Mouse (Mus musculus) lung, postnatal 0 days (tissue): Measurements from ENCODE around the gene Bicdl1. TPM values are rescaled to one million over a fixed set of nuclear protein-coding genes. Genes with fewer than 3 reads are reported as not detected.
"Not testable (repeated sequence)": the region's sequence is repeated elsewhere in the genome, so short reads cannot be mapped to it uniquely, and the experiment has no call there.

ENCODE experiments used
- ATAC-seq: fragments of 200-750 bp; cut with Nextera tagmentation; 2 replicates; pipeline ENCODE4 v1.8.0; 2017; ENCODE audit warnings: moderate library complexity
- DNase-seq: peaks from one replicate; pipeline ENCODE4 v3.0.0-alpha.2; 2016; ENCODE audit warnings: low spot score
- H3K27ac ChIP-seq: fragments of 300-500 bp; sonication (generic); 2 replicates; pipeline ENCODE4 v1.5.1; 2014; ENCODE audit warnings: antibody characterized with exemption, mild to moderate bottlenecking, low read length, mixed read lengths
- H3K27me3 ChIP-seq: fragments of 300-500 bp; sonication (generic); replicated peaks from 2 replicates; pipeline ENCODE4 v1.6.1; 2014; ENCODE audit warnings: low read length, mixed read lengths; ENCODE audit not compliant: insufficient read depth
- H3K36me3 ChIP-seq: fragments of 300-500 bp; sonication (generic); 2 replicates; pipeline ENCODE4 v1.6.1; 2014; ENCODE audit warnings: low read length, mixed read lengths; ENCODE audit not compliant: insufficient read depth
- H3K4me1 ChIP-seq: fragments of 300-500 bp; sonication (generic); 2 replicates; pipeline ENCODE4 v1.6.1; 2014; ENCODE audit warnings: antibody characterized with exemption, low read depth, low read length, mixed read lengths; ENCODE audit not compliant: insufficient read depth
- H3K4me2 ChIP-seq: fragments of 300-500 bp; sonication (generic); replicated peaks from 2 replicates; pipeline ENCODE4 v1.6.1; 2014; ENCODE audit warnings: low read depth, mild to moderate bottlenecking, low read length, moderate library complexity, mixed read lengths
- H3K4me3 ChIP-seq: fragments of 300-500 bp; sonication (generic); 2 replicates; pipeline ENCODE4 v1.5.1; 2014; ENCODE audit warnings: low read depth, low read length
- H3K9ac ChIP-seq: fragments of 300-500 bp; sonication (generic); replicated peaks from 2 replicates; pipeline ENCODE4 v1.6.1; 2014; ENCODE audit warnings: low read depth, mild to moderate bottlenecking
- H3K9me3 ChIP-seq: fragments of 300-500 bp; sonication (generic); 2 replicates; pipeline ENCODE4 v1.6.1; 2016; ENCODE audit warnings: low read length, mixed read lengths
- CTCF ChIP-seq: IDR thresholded peaks from 2 replicates; pipeline ENCODE4 v1.5.1; 2016; ENCODE audit warnings: antibody characterized with exemption, mild to moderate bottlenecking
- EP300 ChIP-seq: IDR thresholded peaks from 2 replicates; pipeline ENCODE4 v1.6.1; 2016; ENCODE audit warnings: antibody characterized with exemption, mild to moderate bottlenecking, control low read depth
- WGBS: fragments of 180-500 bp; shearing (Covaris S2); extraction: QIAGEN DNeasy Blood & Tissue Kit; methylation state at CpG from one replicate; pipeline ENCODE4 v1.1.7; 2014; 5-methylcytosine and 5-hydroxymethylcytosine counted together
- polyA plus RNA-seq: library from polyadenylated mRNA; unstranded; fragments of >200 nt; fragmentation: Nextera tagmentation; extraction: Ambion mirVana; gene quantifications from 2 replicates; pipeline ENCODE4 v1.2.1, GENCODE M21; 2015

Gene Bicdl1
- polyA plus RNA-seq, 1 experiment from 2014 or later, result 12.4 TPM

DNA sequence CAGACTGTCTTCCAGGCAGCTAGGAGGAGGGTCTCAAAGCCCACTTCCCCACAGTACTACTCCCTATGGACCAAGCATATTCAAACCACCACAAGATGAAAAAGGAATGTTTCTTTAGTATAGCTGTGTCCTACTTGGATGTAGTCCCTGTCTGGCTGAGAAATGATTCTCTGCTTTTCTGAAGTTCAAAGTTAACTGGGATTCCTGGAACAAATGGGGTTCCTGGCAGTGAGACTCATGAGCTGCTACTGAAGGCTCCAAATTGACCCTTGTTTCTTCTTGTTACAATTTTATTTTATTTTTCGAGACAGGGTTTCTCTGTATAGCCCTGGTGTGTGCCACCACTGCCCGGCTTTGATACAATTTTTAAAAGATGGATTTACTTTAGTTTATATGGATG is 32.6 kb upstream of the Bicdl1 start:
- DNase-seq, result no peak
- Histone ChIP-seq H3K4me3 (no peak overlapping the region), H3K9ac (no peak overlapping the region), H3K36me3 (no peaks in the 10 kb centered on the region), H3K9me3 (no peaks in the 10 kb centered on the region), H3K27ac (no peak overlapping the region), H3K27me3 (no peaks in the 10 kb centered on the region), H3K4me1 (no peaks in the 10 kb centered on the region), H3K4me2 (no peak overlapping the region)
- 67% methylated on average over 2 of the region's 2 CpGs for WGBS
- no peak for ATAC-seq
- TF ChIP-seq EP300, result no peak
- no peak for TF ChIP-seq CTCF

DNA sequence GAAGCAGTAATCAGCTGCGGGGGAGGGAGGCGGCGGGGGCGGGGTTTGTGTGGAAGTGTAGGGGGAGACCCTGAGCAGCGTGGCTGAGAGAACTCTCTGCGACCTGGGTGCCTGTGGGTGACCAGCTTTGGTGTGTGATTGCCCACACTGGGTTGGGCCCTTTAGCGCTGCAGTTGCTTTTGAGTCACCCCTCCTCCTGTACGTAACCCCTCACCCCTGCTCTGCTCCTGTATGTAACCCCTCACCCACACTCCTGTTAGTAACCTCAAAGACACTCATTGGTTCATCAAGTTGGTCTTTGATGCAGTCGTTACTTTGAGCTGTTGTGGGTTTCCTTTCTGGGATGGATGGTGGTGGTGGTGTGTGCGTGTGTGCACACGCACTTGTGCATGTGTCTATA is 29.5 kb upstream of the Bicdl1 start:
- no peaks in the 10 kb centered on the region for H3K27me3 ChIP-seq
- no peak overlapping the region for H3K4me3 ChIP-seq
- no peak overlapping the region for H3K9ac ChIP-seq
- H3K4me1 ChIP-seq, result no peaks in the 10 kb centered on the region
- H3K27ac ChIP-seq, result no peak overlapping the region
- no peak for TF ChIP-seq CTCF
- no peak for TF ChIP-seq EP300
- no peak overlapping the region for H3K4me2 ChIP-seq
- no peak for DNase-seq
- no peaks in the 10 kb centered on the region for H3K9me3 ChIP-seq
- no peak for ATAC-seq
- 50% methylated on average over 11 of the region's 11 CpGs for WGBS
- H3K36me3 ChIP-seq, result no peaks in the 10 kb centered on the region

- Histone ChIP-seq H3K9ac (no peak overlapping the region), H3K4me2 (no peak overlapping the region), H3K4me1 (no peaks in the 10 kb centered on the region), H3K27me3 (no peaks in the 10 kb centered on the region), H3K27ac (no peak overlapping the region), H3K36me3 (no peaks in the 10 kb centered on the region), H3K4me3 (no peak overlapping the region), H3K9me3 (no peaks in the 10 kb centered on the region)
- no peak for ATAC-seq
- WGBS, result 32% methylated on average over 10 of the region's 10 CpGs
- TF ChIP-seq CTCF (no peak), EP300 (no peak)
- DNase-seq, result peak; percentile 36
Measured at GRCm38 (mm10) chr5:115758431-115759180, 27.2 kb upstream of the Bicdl1 start.

GRCm38 (mm10) chr5:115757516-115757915 is 26.1 kb upstream of the Bicdl1 start:
- 83% methylated on average over 8 of the region's 8 CpGs for WGBS
- no peaks in the 10 kb centered on the region for H3K9me3 ChIP-seq
- no peak for TF ChIP-seq CTCF
- no peak for TF ChIP-seq EP300

DNA sequence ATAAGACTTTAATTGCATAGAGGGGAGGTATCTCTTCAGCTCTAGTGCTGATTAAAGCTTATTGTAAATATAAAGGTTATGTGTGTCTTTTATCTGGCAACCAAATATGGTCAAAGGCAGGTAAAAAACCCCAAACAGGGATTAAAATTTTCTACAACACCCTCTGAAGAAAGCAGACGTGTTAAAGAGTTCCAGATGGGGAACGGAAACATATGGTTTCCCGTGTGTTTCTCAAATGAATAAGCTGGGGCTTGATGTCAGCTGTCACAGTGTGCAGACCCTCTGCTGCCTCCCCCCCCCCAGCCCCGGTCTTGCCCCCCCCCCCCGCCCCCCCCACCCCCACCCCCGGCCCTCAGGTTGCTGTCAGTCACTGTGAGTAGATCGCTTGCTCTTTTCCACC is 24.1 kb upstream of the Bicdl1 start:
- ATAC-seq (no peak), DNase-seq (no peak)
- no peak for TF ChIP-seq EP300
- no peak for TF ChIP-seq CTCF
- H3K36me3 ChIP-seq, result no peaks in the 10 kb centered on the region
- H3K9ac ChIP-seq, result no peak overlapping the region
- H3K27me3 ChIP-seq, result no peaks in the 10 kb centered on the region
- no peak overlapping the region for H3K4me3 ChIP-seq
- no peaks in the 10 kb centered on the region for H3K9me3 ChIP-seq
- no peak overlapping the region for H3K4me2 ChIP-seq
- 48% methylated on average over 7 of the region's 7 CpGs for WGBS
- no peaks in the 10 kb centered on the region for H3K4me1 ChIP-seq
- H3K27ac ChIP-seq, result no peak overlapping the region

More at GRCm38 (mm10) chr5:115757516-115757915, 26.1 kb upstream of the Bicdl1 start:
- H3K36me3 ChIP-seq, result no peaks in the 10 kb centered on the region
- no peak overlapping the region for H3K4me2 ChIP-seq
- H3K9ac ChIP-seq, result no peak overlapping the region
- no peak overlapping the region for H3K4me3 ChIP-seq
- DNase-seq, result no peak
- no peak overlapping the region for H3K27ac ChIP-seq
- no peak for ATAC-seq
- H3K4me1 ChIP-seq, result no peaks in the 10 kb centered on the region
- H3K27me3 ChIP-seq, result no peaks in the 10 kb centered on the region

DNA sequence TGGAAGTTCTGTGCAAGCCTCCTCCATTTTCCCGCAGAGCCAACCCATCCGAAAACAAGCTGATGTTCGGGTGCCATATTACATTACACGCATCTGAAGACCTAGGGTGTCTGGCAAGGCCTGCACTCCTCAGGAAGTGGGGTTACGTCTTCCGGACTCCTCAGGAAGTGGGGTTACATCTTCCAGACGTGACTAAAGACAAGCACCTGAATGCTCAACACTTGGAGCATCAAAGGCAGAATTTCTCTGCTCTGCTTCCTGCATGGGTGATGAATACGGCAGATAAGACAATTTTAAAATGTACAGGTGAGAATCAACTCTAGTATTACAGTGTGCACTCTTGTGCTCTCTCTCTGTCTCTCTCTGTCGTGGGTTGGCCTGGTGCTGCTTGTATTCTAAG is 23.4 kb upstream of the Bicdl1 start:
- Histone ChIP-seq H3K4me2 (no peak overlapping the region), H3K9me3 (no peaks in the 10 kb centered on the region), H3K27ac (no peak overlapping the region), H3K4me1 (no peaks in the 10 kb centered on the region), H3K36me3 (no peaks in the 10 kb centered on the region), H3K9ac (no peak overlapping the region), H3K4me3 (no peak overlapping the region), H3K27me3 (no peaks in the 10 kb centered on the region)
- WGBS, result 74% methylated on average over 9 of the region's 9 CpGs
- DNase-seq (no peak), ATAC-seq (no peak)
- TF ChIP-seq CTCF (no peak), EP300 (no peak)

DNA sequence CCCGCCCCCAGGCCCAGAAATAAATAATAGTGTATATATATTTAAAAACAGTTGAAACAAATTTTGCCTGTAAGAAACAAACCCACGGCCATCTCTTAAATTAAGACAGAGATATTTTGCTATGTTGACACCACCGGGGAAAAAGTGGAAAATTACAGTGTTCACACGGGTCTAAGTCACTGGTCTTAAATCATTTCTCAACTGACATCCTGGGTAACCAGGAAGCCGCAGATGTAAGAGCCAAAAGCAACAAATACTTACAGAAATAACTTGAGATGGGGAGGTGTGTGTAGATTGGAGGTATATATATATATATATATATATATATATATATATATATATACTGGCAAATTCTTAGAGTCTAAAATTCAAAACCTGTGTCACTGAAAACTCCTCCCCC is 21.5 kb upstream of the Bicdl1 start:
- Histone ChIP-seq H3K4me1 (no peaks in the 10 kb centered on the region), H3K4me3 (no peak overlapping the region), H3K36me3 (no peaks in the 10 kb centered on the region), H3K9me3 (no peaks in the 10 kb centered on the region), H3K9ac (no peak overlapping the region), H3K4me2 (no peak overlapping the region), H3K27ac (no peak overlapping the region), H3K27me3 (no peaks in the 10 kb centered on the region)
- no peak for ATAC-seq
- no peak for DNase-seq
- WGBS, result 47% methylated on average over 5 of the region's 5 CpGs
- TF ChIP-seq CTCF (no peak), EP300 (no peak)

DNA sequence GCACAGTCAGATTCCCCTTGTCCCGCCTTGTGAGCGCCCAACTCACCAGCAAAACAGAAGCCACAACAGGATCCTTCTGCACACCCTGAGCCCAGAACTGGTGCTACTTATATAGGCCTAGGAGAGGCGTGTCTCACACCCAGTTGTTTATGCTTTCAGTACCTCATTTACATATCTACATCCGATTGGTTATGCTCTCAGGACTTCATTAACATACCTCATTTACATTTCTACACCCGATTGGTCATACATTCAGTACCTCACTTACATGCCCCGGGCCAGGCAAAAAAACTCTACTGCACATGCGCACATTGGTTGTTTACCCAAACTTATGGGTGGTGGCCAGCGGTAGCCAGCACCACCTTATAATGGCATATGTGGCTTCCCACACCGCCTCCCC is 20.5 kb upstream of the Bicdl1 start:
- not testable (repeated sequence) for H3K4me2 ChIP-seq, H3K27me3 ChIP-seq, H3K4me1 ChIP-seq, H3K27ac ChIP-seq, ATAC-seq, H3K9ac ChIP-seq, H3K36me3 ChIP-seq, H3K9me3 ChIP-seq, H3K4me3 ChIP-seq, DNase-seq
- 90% methylated on average over 9 of the region's 9 CpGs for whole genome bisulfite sequencing
